In the genomic region with DNA sequence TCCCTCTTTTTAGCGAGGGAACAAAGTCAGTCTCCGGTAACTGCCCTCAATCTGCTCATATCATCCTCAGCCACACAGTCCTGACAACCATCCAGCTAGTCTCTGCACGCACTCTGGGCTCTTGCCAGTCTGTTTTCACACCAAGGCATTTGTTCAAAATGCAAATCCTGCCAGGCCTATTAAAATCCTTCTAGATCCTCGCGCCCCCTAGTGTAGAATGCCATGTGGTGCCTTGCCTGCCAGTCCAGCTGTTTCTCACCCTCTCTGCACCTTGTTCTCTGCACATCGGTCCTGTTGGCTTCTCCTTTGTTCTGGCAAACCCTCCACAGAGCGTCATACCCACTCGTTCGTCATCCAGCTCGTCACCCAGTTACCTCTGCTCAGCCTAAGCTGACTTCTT, we compare ENCODE assay signal across 8 mouse cellular contexts. TPM values are rescaled to one million over a fixed set of nuclear protein-coding genes. Genes with fewer than 3 reads are reported as not detected.
DNase-seq lines count a peak whose midpoint lies in the region; ATAC-seq and TF ChIP-seq lines count a peak whose summit lies in the region.

No protein-coding gene starts in this region.

- peak; percentile 59 for DNase-seq in intestine, embryonic 14.5 days (ENCODE audit: low spot score)
- DNase-seq in fibroblast of lung, adult 2 months (ENCODE audit: low read depth): peak; percentile 23
- peak; percentile 50 to 71 for DNase-seq in heart, postnatal 10 days
- DNase-seq in layer of hippocampus, postnatal 14 days (ENCODE audit: low spot score in 2 of 2): peak; percentile 71 to 86
- DNase-seq in lung, postnatal 25 days (ENCODE audit: low spot score): peak; percentile 43
- peak; percentile 57 for DNase-seq in right cerebral cortex, postnatal 25 days

- 28% methylated on average over 10 of the region's 10 CpGs for WGBS in intestine, embryonic 14.5 days
- 29% methylated on average over 10 of the region's 10 CpGs for WGBS in intestine, embryonic 16.5 days
- 28% methylated on average over 10 of the region's 10 CpGs for WGBS in bone marrow, adult 2 months

- intact Hi-C loops in heart, postnatal 10 days (cut with DNase I): loop anchor here (5.0 to 10.0 kb wide), 2 partner anchors 59 to 621 kb away; no protein-coding TSS in a partner anchor

- no peak for TF ChIP-seq POLR2A in bone marrow, adult 2 months (IDR thresholded peaks at IDR 0.05; ENCODE audit: borderline replicate concordance, control insufficient read depth, low read depth, low read length)

- H3K27me3 ChIP-seq in intestine, embryonic 14.5 days (replicated peaks; ENCODE audit: control insufficient read depth, insufficient read depth, low read length): no peaks in the 10 kb centered on the region
- H3K27me3 ChIP-seq in intestine, embryonic 16.5 days (replicated peaks; ENCODE audit: control insufficient read depth, insufficient read depth, low read length): no peaks in the 10 kb centered on the region

- H3K9me3 ChIP-seq in intestine, embryonic 14.5 days (ENCODE audit: control insufficient read depth, low read length): no peaks in the 10 kb centered on the region
- no peaks in the 10 kb centered on the region for H3K9me3 ChIP-seq in intestine, embryonic 16.5 days (ENCODE audit: control insufficient read depth, low read length)

- peak; percentile 48; the same call in 1 of the 2 replicates for TF ChIP-seq CTCF in bone marrow, adult 2 months (IDR thresholded peaks at IDR 0.05; ENCODE audit: control insufficient read depth, insufficient read depth, low read length)

- no peak overlapping the region for H3K9ac ChIP-seq in intestine, embryonic 14.5 days (ENCODE audit: low read length)
- no peak overlapping the region for H3K9ac ChIP-seq in intestine, embryonic 16.5 days (ENCODE audit: low read depth, low read length)

- no peak for ATAC-seq in intestine, embryonic 14.5 days (replicated peaks; ENCODE audit: low FRiP score, low TSS enrichment, low read depth)
- ATAC-seq in intestine, embryonic 16.5 days: no peak

- no peak overlapping the region for H3K27ac ChIP-seq in intestine, embryonic 14.5 days (ENCODE audit: low read depth)
- H3K27ac ChIP-seq in intestine, embryonic 16.5 days (ENCODE audit: low read length): no peak overlapping the region
- H3K27ac ChIP-seq in bone marrow, adult 2 months (ENCODE audit: control insufficient read depth, insufficient read depth, low read depth, low read length, poor library complexity): no peak overlapping the region

- no peaks in the 10 kb centered on the region for H3K36me3 ChIP-seq in intestine, embryonic 14.5 days (ENCODE audit: control insufficient read depth, insufficient read depth, low read length)
- no peaks in the 10 kb centered on the region for H3K36me3 ChIP-seq in intestine, embryonic 16.5 days (ENCODE audit: control insufficient read depth, insufficient read depth, low read length)

- H3K4me1 ChIP-seq in intestine, embryonic 14.5 days (replicated peaks; ENCODE audit: control insufficient read depth, insufficient read depth, low read length): peaks cover 8% of the 10 kb centered on the region; the same call in 1 of the 2 replicates
- peaks cover 8% of the 10 kb centered on the region for H3K4me1 ChIP-seq in intestine, embryonic 16.5 days (ENCODE audit: control insufficient read depth, insufficient read depth, low read length)
- H3K4me1 ChIP-seq in bone marrow, adult 2 months (ENCODE audit: control insufficient read depth, insufficient read depth, low read length): no peaks in the 10 kb centered on the region

- no peak overlapping the region for H3K4me2 ChIP-seq in intestine, embryonic 14.5 days (ENCODE audit: low read length)
- no peak overlapping the region for H3K4me2 ChIP-seq in intestine, embryonic 16.5 days (ENCODE audit: low read depth, low read length)

- H3K4me3 ChIP-seq in intestine, embryonic 14.5 days (ENCODE audit: low read depth, low read length): no peak overlapping the region
- no peak overlapping the region for H3K4me3 ChIP-seq in intestine, embryonic 16.5 days (ENCODE audit: low read length)
- no peak overlapping the region for H3K4me3 ChIP-seq in bone marrow, adult 2 months (replicated peaks; ENCODE audit: control insufficient read depth, low read depth, low read length)

RNA-seq across cellular contexts. Expression of a gene that starts 36.2 kb away (rescaled TPM):
- polyA plus RNA-seq in intestine, embryonic 14.5 days (2014; fragmentation: Nextera tagmentation; extraction: Ambion mirVana): not detected in 2 replicates
- polyA plus RNA-seq in intestine, embryonic 16.5 days (2015; fragmentation: Nextera tagmentation; extraction: Ambion mirVana): not detected in 2 replicates
- not detected in 2 replicates for polyA plus RNA-seq in bone marrow, adult 2 months (2011; ENCODE audit: insufficient read depth, insufficient read length, low replicate concordance, missing spikeins)
- total RNA-seq in heart, postnatal 10 days (2021): under 1 TPM; 0.12 to 0.32 TPM
- total RNA-seq in layer of hippocampus, postnatal 14 days (2021): under 1 TPM; 0.81 to 0.93 TPM

Comparison
In these comparisons a context has a peak if more than half of its experiments do, and no peak if none do; other contexts are left out.
1. DNase-seq: peak in every context shown above with its lines; median percentile 78 in layer of hippocampus, postnatal 14 days; 60 in heart, postnatal 10 days; 59 in intestine, embryonic 14.5 days; 57 in right cerebral cortex, postnatal 25 days; 43 in lung, postnatal 25 days; 23 in fibroblast of lung, adult 2 months.